Mouse (Mus musculus) lung, postnatal 0 days (tissue): ENCODE data around the gene Gm8050. TPM values are rescaled to one million over a fixed set of nuclear protein-coding genes. Genes with fewer than 3 reads are reported as not detected.
"Not testable (repeated sequence)": the region's sequence is repeated elsewhere in the genome, so short reads cannot be mapped to it uniquely, and the experiment has no call there.

Experiments
- ATAC-seq: fragments of 200-750 bp; cut with Nextera tagmentation; 2 replicates; pipeline ENCODE4 v1.8.0; 2017; ENCODE audit warnings: moderate library complexity
- DNase-seq: peaks from one replicate; pipeline ENCODE4 v3.0.0-alpha.2; 2016; ENCODE audit warnings: low spot score
- H3K27ac ChIP-seq: fragments of 300-500 bp; sonication (generic); 2 replicates; pipeline ENCODE4 v1.5.1; 2014; ENCODE audit warnings: antibody characterized with exemption, mild to moderate bottlenecking, low read length, mixed read lengths
- H3K27me3 ChIP-seq: fragments of 300-500 bp; sonication (generic); replicated peaks from 2 replicates; pipeline ENCODE4 v1.6.1; 2014; ENCODE audit warnings: low read length, mixed read lengths; ENCODE audit not compliant: insufficient read depth
- H3K36me3 ChIP-seq: fragments of 300-500 bp; sonication (generic); 2 replicates; pipeline ENCODE4 v1.6.1; 2014; ENCODE audit warnings: low read length, mixed read lengths; ENCODE audit not compliant: insufficient read depth
- H3K4me1 ChIP-seq: fragments of 300-500 bp; sonication (generic); 2 replicates; pipeline ENCODE4 v1.6.1; 2014; ENCODE audit warnings: antibody characterized with exemption, low read depth, low read length, mixed read lengths; ENCODE audit not compliant: insufficient read depth
- H3K4me2 ChIP-seq: fragments of 300-500 bp; sonication (generic); replicated peaks from 2 replicates; pipeline ENCODE4 v1.6.1; 2014; ENCODE audit warnings: low read depth, mild to moderate bottlenecking, low read length, moderate library complexity, mixed read lengths
- H3K4me3 ChIP-seq: fragments of 300-500 bp; sonication (generic); 2 replicates; pipeline ENCODE4 v1.5.1; 2014; ENCODE audit warnings: low read depth, low read length
- H3K9ac ChIP-seq: fragments of 300-500 bp; sonication (generic); replicated peaks from 2 replicates; pipeline ENCODE4 v1.6.1; 2014; ENCODE audit warnings: low read depth, mild to moderate bottlenecking
- H3K9me3 ChIP-seq: fragments of 300-500 bp; sonication (generic); 2 replicates; pipeline ENCODE4 v1.6.1; 2016; ENCODE audit warnings: low read length, mixed read lengths
- CTCF ChIP-seq: IDR thresholded peaks from 2 replicates; pipeline ENCODE4 v1.5.1; 2016; ENCODE audit warnings: antibody characterized with exemption, mild to moderate bottlenecking
- WGBS: fragments of 180-500 bp; shearing (Covaris S2); extraction: QIAGEN DNeasy Blood & Tissue Kit; methylation state at CpG from one replicate; pipeline ENCODE4 v1.1.7; 2014; 5-methylcytosine and 5-hydroxymethylcytosine counted together
- polyA plus RNA-seq: library from polyadenylated mRNA; unstranded; fragments of >200 nt; fragmentation: Nextera tagmentation; extraction: Ambion mirVana; gene quantifications from 2 replicates; pipeline ENCODE4 v1.2.1, GENCODE M21; 2015

Gm8050 gene
- polyA plus RNA-seq: not detected in 2 replicates

GRCm38 (mm10) chr14:6720151-6720550 is at the start of gene Gm8050:
TSS of gene Gm8050 (minus strand) at chr14:6720251.
- H3K9ac ChIP-seq, H3K9me3 ChIP-seq, ATAC-seq, H3K27me3 ChIP-seq, H3K4me2 ChIP-seq, H3K4me3 ChIP-seq, H3K4me1 ChIP-seq, DNase-seq, H3K27ac ChIP-seq, H3K36me3 ChIP-seq: not testable (repeated sequence)
- 83% methylated on average over 1 of the region's 2 CpGs for WGBS

GRCm38 (mm10) chr14:6757231-6757536 is 37.1 kb upstream of the Gm8050 start:
- peak overlapping the region; percentile 42 for H3K4me2 ChIP-seq

DNA sequence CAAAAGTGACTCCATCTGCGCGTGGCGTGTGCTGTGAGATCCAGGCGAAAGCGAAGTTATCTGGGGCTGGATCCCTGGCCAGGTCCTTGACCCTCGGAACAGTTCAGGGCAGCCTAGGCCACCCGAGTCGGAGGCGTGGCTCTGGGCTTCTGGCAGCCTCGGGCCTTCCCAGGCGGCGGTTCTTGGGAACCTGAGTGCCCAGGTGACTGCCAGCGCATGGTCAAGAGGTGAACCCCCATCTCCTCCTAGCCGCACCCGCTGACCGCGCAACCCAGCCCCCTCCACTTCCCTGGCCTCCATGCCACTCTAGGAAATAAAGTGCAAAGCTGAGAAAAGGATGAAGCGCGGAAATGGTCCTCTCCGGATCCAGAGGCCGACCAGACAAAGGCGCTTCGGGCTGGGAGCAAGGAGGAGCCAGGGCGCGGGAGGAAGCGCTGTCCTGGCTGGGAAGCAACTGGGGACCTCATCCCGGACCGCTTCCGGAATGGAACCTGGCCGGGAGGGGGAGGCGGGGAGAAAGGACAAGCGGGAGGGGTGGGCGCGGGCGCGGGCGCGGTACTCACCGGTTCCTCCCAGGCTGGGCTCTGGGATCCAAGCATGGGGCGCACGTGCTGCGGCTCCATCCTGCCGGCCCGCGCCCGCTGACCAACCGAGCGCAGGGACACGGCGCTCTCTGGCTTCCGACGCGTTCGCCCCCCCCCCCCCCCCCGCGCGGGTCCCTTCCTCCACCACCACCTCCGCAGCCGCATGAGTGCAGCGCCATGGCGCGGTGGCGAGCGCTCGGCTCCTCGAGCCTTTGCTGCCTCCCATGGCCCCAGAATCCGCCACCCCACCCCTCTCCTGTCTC is 36.6 kb upstream of the Gm8050 start:
- H3K9ac ChIP-seq, DNase-seq, H3K27ac ChIP-seq, ATAC-seq, H3K9me3 ChIP-seq, H3K27me3 ChIP-seq, H3K36me3 ChIP-seq, H3K4me1 ChIP-seq: not testable (repeated sequence)
- Histone ChIP-seq H3K4me3 (peak overlapping the region; percentile 17; the same call in 1 of the 2 replicates), H3K4me2 (peak overlapping the region; percentile 42)
- WGBS: 0% methylated on average over 12 of the region's 67 CpGs

More at GRCm38 (mm10) chr14:6757231-6757536, 37.1 kb upstream of the Gm8050 start:
- peak; percentile 29 for TF ChIP-seq CTCF
- H3K36me3 ChIP-seq, H3K27me3 ChIP-seq, DNase-seq, H3K4me1 ChIP-seq, H3K9me3 ChIP-seq, H3K9ac ChIP-seq, H3K27ac ChIP-seq, H3K4me3 ChIP-seq, ATAC-seq: not testable (repeated sequence)
- 0% methylated on average over 4 of the region's 13 CpGs for WGBS

GRCm38 (mm10) chr14:6742232-6742631 is 22.2 kb upstream of the Gm8050 start, which contains the start of gene Gm3636:
TSS of gene Gm3636 (minus strand) at chr14:6742332.
- not testable (repeated sequence) for H3K4me2 ChIP-seq, H3K4me3 ChIP-seq, H3K9me3 ChIP-seq, ATAC-seq, H3K36me3 ChIP-seq, H3K9ac ChIP-seq, H3K27ac ChIP-seq, H3K27me3 ChIP-seq, DNase-seq, H3K4me1 ChIP-seq
- no CpG with 5 or more reads among the region's 2 CpGs for WGBS

DNA sequence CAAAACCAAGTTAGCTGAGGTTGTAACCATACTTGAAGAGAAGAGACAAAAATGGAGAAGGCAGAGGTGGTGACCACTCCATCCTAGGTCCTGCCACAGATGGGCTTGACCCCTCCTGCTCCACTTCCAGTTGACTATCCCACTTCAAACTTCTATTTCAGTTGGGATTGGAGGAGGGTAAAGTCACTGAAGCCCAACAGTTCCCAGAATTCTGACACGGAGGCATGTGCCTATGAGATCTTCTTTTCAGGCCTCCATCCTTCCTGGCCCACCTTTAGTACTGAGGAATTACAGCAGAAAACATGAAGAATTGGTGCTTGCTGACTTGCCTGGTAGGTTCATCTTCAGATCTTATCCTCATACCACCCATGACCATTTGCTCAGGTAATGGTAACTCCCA is 36.0 kb downstream of the Gm8050 start, which contains the start of gene Gm10251:
Gm10251 (minus strand) TSS at position 101 of the 400 bp plus-strand sequence.
- not testable (repeated sequence) for H3K27me3 ChIP-seq, H3K36me3 ChIP-seq, H3K4me1 ChIP-seq, H3K4me2 ChIP-seq, H3K9ac ChIP-seq, H3K9me3 ChIP-seq, H3K4me3 ChIP-seq, H3K27ac ChIP-seq, DNase-seq, ATAC-seq
- no CpG with 5 or more reads among the region's 1 CpGs for WGBS

Other genes starting within 250 kb of the Gm8050 start
- not detected in 2 replicates for gene Gm8356, start 183.0 kb downstream of the Gm8050 start, polyA plus RNA-seq
- gene Gm3629, start 129.6 kb downstream of the Gm8050 start, polyA plus RNA-seq: 0.17 TPM in 1 of 2 replicates, not detected in the other
- not detected in 2 replicates for gene Gm3460, start 97.8 kb downstream of the Gm8050 start, polyA plus RNA-seq
- gene Gm10251, start 36.1 kb downstream of the Gm8050 start, polyA plus RNA-seq: not detected in 2 replicates
- 0.92 and 1.2 TPM in 2 replicates for gene Gm3636, start 22.1 kb upstream of the Gm8050 start, polyA plus RNA-seq
- not detected in 2 replicates for gene Gm8362, start 54.2 kb upstream of the Gm8050 start, polyA plus RNA-seq
- gene Gm3642, start 120.1 kb upstream of the Gm8050 start, polyA plus RNA-seq: not detected in 2 replicates
- 0.31 TPM in 1 of 2 replicates, not detected in the other for gene Gm3667, start 169.7 kb upstream of the Gm8050 start, polyA plus RNA-seq